Mouse (Mus musculus) heart, embryonic 15.5 days (tissue): ENCODE results near the gene Arg2. TPM values are rescaled to one million over a fixed set of nuclear protein-coding genes. Genes with fewer than 3 reads are reported as not detected.

Experiments
- polyA plus RNA-seq: library from polyadenylated mRNA; unstranded; fragments of >200 nt; fragmentation: Nextera tagmentation; extraction: Ambion mirVana; gene quantifications from 2 replicates; pipeline ENCODE4 v1.2.1, GENCODE M21; 2015

Gene Arg2
- polyA plus RNA-seq, 1 experiment from 2014 or later, result 0.20 TPM

Other genes with a start within 250 kb of the Arg2 start
- gene Plek2, start 223.8 kb upstream of the Arg2 start, polyA plus RNA-seq, result 2.1 and 2.7 TPM in 2 replicates
- 1.9 and 6.0 TPM in 2 replicates for gene Tmem229b, start 123.2 kb upstream of the Arg2 start, polyA plus RNA-seq
- gene Plekhh1, start 101.6 kb upstream of the Arg2 start, polyA plus RNA-seq, result 1.9 and 2.2 TPM in 2 replicates
- gene Pigh, start 41.1 kb upstream of the Arg2 start, polyA plus RNA-seq, result 12.1 and 13.7 TPM in 2 replicates
- 83.9 and 86.6 TPM in 2 replicates for gene Vti1b, start 41.9 kb downstream of the Arg2 start, polyA plus RNA-seq
- gene Rdh11, start 61.5 kb downstream of the Arg2 start, polyA plus RNA-seq, result 12.8 and 15.2 TPM in 2 replicates
- gene Rdh12, start 78.1 kb downstream of the Arg2 start, polyA plus RNA-seq, result 0.67 and 1.2 TPM in 2 replicates
- gene Zfyve26, start 165.5 kb downstream of the Arg2 start, polyA plus RNA-seq, result 8.1 and 9.9 TPM in 2 replicates
- gene Rad51b, start 166.5 kb downstream of the Arg2 start, polyA plus RNA-seq, result 3.3 and 4.7 TPM in 2 replicates